Mouse (Mus musculus): ENCODE measurements around the gene Sbk2.
A peak's percentile ranks its signal among the peaks of the same experiment; 100 is the strongest.
"Not testable (repeated sequence)": the region's sequence is repeated elsewhere in the genome, so short reads cannot be mapped to it uniquely, and the experiment has no call there.

Sbk2 gene

DNA sequence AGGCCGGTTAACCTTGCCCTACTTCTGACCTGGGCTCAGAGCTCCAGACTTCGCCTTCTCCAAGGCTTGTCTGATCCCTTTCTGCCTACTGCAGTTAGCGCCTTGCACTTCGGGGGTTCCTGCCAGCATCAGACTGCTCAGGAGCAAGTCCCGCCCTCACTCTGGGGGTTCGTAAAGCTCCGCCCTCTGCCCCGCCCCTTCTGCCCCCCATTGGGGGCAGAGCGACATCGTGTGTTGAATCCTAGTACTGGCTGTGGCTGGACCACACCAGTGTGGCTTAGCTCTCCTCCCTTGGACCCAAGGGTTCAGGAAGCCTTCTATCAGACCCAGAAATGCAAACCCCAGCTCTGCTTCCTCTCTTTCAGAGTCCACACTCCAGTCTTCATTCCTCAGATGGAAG is at the start of gene Sbk2:
Gene Sbk2 (minus strand): TSS at position 135 of the 400 bp plus-strand sequence.
- DNase-seq (ENCODE audit: low read depth) = peak; percentile 91

GRCm38 (mm10) chr7:5012681-5013513 is 48.7 kb upstream of the Sbk2 start:
- peak; percentile 35 for DNase-seq (ENCODE audit: low read depth)

DNA sequence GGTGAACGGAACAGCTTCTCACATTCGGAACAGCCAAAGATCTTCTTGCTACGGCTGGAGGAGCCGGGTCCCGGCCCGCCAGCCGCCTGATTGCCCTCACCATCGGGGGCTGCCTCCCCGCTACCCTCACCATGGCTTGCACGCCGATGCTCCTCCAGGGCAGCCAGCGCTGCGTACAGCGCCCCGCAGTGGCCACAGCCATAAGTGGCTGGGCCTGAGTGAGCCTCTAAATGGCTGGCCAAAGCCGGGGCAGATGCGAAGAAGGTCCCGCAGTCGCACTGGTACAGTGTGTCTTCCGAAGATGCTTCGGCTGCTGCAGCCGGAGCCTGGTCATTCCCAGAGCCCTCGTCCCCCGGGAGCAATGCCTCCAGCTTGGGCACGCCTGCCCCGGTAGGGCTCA is 44.0 kb upstream of the Sbk2 start:
- DNase-seq (ENCODE audit: low read depth) = no peak

DNA sequence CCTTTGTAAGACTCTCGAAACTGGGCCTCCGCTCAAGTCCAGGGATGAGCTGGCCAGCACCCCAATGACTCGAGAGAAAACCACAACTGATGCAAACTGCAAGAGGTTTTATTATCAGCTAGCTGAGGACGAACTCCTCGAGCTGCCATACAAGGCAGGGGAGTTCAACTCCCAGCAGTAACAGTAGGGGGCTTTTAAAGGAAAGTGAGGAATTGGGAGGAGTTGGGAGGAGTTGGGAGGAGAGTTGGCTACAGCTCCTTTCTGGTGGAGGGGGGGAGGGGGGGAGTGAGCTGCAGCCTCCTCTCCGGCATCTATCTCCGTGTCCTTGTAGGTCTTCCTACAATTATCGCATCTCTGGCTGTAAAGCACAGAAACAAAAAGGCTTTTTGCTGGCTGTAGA is 38.7 kb upstream of the Sbk2 start:
- not testable (repeated sequence) for DNase-seq (ENCODE audit: low read depth)

DNA sequence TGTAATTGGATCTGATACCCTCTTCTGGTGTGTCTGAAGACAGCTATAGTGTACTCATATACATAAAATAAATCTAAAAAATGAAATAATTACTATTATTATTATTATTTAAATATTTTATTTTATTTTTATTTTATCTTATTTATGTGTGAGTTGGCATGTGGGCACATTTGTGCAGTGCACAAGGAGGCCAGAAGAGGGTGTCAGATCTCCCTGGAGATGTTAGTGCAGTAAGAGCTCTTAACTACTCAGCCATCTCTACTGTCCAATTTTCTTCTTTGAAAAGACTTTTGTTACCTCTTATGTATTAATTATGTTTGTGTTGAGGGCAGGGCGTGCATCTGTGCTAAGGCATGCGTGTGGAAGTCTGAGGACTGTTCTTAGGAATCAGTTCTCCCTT is 35.7 kb upstream of the Sbk2 start:
- peak; percentile 60 for DNase-seq (ENCODE audit: low read depth)

- DNase-seq (ENCODE audit: low read depth) = no peak
These were observed 32.7 kb upstream of the Sbk2 start for GRCm38 (mm10) chr7:4996934-4997333.

GRCm38 (mm10) chr7:4996003-4996895 is 32.0 kb upstream of the Sbk2 start, which contains the start of gene Zfp579:
Gene Zfp579 (minus strand): TSS chr7:4996158.
- DNase-seq (ENCODE audit: low read depth) = peak; percentile 86

DNA sequence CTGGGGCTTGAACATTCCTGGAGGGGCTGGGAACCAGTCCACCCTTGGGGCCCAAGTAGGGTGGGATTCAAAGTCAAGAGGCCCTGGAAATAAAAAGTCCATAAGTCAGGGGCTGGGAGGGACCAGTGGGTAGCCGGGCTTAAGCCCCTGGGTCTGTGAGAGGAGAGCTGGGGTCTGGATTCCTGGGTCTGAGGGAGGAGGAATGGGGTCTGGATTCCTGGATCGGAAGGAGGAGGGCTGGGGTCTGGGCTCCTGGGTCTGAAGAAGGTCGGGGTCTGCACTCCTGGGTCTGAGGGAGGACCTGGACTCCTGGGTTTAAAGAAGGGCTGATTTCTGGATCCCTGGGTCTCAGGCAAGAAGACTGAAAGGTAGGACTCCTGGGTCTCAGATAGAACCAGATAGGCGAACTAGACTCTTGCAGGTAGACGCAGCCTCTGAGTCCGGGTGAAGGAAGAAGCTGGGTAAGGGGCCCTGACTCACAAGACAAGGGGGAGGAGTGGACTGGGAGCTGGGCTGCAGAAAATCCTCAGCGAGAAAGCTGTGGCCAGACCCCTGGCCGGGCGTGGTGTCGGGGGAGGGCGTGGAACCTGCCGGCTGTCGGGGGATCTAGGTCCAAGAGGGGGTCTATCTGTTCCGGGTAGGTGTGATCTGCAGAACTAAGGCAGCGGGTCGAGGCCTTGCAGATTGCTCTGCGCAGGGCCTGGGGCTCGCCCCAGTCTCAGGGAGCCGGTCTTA is 31.2 kb upstream of the Sbk2 start:
- DNase-seq (ENCODE audit: low read depth) = peak; percentile 16

GRCm38 (mm10) chr7:4993999-4994788 is 30.0 kb upstream of the Sbk2 start:
- no peak for DNase-seq (ENCODE audit: low read depth)

DNA sequence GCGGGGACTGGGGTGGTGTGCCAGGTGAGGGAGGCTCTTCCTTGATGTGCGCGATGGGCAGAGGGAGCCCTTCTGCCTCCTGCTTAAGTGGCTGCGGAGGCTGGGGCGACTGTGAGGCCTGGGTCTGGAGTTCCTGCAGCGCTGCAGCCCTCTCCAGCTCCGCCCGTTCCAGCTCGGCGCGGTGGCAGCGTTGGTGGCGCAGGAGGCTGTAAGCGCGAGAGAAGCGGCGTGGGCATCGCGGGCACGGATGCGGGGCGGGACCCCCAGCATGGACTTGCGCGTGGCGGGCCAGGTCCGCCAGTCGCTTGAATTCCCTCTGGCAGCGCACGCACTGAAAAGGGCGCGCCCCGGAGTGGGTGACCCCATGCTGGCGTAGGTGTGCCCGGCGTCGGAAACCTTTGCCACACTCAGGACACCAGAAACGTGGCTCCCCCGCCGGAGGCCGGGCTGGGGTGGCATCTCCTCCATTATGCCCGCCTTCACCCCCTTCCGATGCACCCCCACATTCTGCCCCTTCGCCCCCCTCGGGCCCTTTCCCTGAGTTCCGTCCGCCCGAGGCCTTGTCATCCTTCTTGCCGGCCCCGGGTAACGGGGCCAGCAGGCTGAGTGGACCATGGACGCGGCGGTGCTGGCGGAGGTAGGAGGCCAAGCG is 29.3 kb upstream of the Sbk2 start:
- no peak for DNase-seq (ENCODE audit: low read depth)

- no peak for DNase-seq (ENCODE audit: low read depth)
These were observed 24.0 kb upstream of the Sbk2 start for GRCm38 (mm10) chr7:4988250-4988649.

- DNase-seq (ENCODE audit: low read depth) = no peak
These were observed 12.6 kb upstream of the Sbk2 start for GRCm38 (mm10) chr7:4976832-4977231.

DNA sequence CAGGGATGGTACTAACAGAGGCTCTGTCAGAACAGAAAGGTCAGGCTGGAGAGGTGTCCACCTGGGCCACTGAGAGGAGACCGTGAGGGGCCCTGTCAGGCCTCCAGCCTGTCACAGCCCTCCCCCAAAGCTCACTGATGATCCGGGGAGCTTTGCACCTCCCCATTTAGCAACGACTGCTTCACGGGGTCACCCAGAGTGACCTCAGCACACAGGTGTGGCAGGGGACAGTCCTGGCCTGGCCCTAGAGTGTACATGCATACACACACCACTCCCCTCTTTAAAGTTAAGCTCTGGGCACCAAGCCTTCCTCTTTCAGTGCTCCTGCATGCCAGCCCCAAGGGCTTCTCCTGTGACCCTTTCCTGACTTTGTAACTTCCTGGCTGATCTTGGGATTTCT is 11.2 kb upstream of the Sbk2 start:
- DNase-seq (ENCODE audit: low read depth) = no peak

GRCm38 (mm10) chr7:4972321-4973047 is 8.3 kb upstream of the Sbk2 start:
- DNase-seq (ENCODE audit: low read depth) = no peak

DNA sequence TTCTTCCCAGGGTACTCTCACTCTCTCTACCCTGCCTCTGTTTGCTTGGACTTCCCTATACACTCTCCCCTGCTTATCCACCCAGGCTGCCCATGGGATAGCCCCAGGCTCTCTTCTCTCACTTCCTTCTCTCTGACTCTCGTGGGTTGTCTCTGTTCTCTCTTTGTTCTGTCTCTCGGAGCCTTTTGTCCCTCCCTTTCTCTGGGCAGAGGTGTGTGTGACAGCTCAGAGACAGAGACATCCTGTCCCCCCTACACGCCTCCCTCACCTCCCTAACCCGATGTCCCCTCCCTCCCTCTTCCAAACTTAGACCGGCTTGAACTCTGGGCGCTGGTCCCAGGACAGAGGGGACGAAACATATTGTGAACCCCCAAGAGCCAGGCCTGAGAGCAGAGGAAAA is 7.5 kb upstream of the Sbk2 start:
- DNase-seq (ENCODE audit: low read depth) = no peak

- DNase-seq (ENCODE audit: low read depth) = no peak
These were observed 6.9 kb upstream of the Sbk2 start, which contains the start of gene Sbk3 for GRCm38 (mm10) chr7:4971068-4971467. Gene Sbk3 (minus strand): TSS chr7:4971168.

DNA sequence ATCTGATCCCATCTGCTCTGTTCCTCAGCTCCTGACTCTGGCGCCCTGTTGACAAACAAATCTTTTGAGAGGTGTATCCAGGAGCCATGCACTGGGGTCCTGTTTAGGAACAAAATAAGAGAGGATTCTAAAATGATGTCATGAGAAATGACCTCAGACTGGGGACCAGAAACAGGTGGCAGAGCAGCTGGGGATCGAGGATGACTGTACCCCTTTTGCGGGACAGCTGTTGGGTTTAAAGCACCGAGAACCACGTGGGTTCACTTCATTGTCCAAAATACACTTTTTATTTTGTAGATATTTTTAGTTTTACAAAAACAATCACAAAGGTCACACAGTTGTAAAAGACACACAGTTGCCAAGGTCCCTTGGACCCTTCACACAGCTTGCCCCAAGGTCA is 782 bp upstream of the Sbk2 start:
- no peak for DNase-seq (ENCODE audit: low read depth)

- no peak for DNase-seq (ENCODE audit: low read depth)
These were observed 679 bp downstream of the Sbk2 start for GRCm38 (mm10) chr7:4963527-4963926.

DNA sequence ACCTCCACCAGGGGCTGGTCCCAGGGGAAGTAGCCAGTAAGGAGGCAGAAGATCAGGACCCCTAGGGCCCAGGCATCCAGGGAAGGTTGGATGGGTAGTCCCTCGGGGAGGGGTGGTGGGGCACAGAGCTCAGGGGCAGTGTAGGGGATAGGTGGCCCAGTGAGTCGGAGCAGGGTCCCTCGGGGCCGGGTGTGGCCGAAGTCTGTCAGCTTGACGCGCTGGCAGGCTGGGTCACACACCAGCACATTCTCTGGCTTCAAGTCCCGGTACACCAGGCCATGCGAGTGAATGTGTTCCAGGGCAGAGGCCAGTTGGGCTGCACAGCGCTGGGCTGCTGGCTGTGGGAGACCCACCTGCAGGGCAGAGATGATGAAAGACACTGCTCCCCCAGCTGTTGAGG is 6.8 kb downstream of the Sbk2 start:
- DNase-seq (ENCODE audit: low read depth) = no peak

GRCm38 (mm10) chr7:4953815-4954445 is 10.3 kb downstream of the Sbk2 start:
- no peak for DNase-seq (ENCODE audit: low read depth)

Measured in naive thymus-derived CD4-positive, alpha-beta T cell, adult 2 months (primary cell).